ENCODE assay signal across 9 mouse cellular contexts in genomic region chr3:65658081-65658612, GRCm38 (mm10). TPM values are rescaled to one million over a fixed set of nuclear protein-coding genes. Genes with fewer than 3 reads are reported as not detected.
A peak's percentile ranks its signal among the peaks of the same experiment; 100 is the strongest.
DNase-seq lines count a peak whose midpoint lies in the region; ATAC-seq and TF ChIP-seq lines count a peak whose summit lies in the region.
"Had no signal": no experiment of that assay in that cellular context is flagged by ENCODE, and none has a peak within 500 bp of the region (broad histone marks: within the 10 kb centered on the region; RNA-seq: fewer than 3 reads in every experiment).

No protein-coding gene starts in this region.

- peak overlapping the region; percentile 88 for H3K27ac ChIP-seq in left cerebral cortex, adult 2 months
- H3K27ac ChIP-seq in forebrain, embryonic 11.5 days (ENCODE audit: low read depth, low read length) = no peak overlapping the region
- H3K27ac ChIP-seq in liver, embryonic 12.5 days = no peak overlapping the region
- 0 out of 2 replicates have a peak overlapping the region, but pooled peaks have one; percentile 92 for H3K27ac ChIP-seq in stomach, embryonic 14.5 days (ENCODE audit: low read length)

- peak; percentile 35 for ATAC-seq in forebrain, embryonic 11.5 days (replicated peaks; ENCODE audit: low FRiP score)
- no peak for ATAC-seq in liver, embryonic 12.5 days
- ATAC-seq in stomach, embryonic 14.5 days (ENCODE audit: insufficient number of reproducible peaks, insufficient read depth, low FRiP score, low read depth) = no peak

- H3K27me3 ChIP-seq in forebrain, embryonic 11.5 days (ENCODE audit: control insufficient read depth, insufficient read depth, low read length) = peaks cover 12% of the 10 kb centered on the region
- H3K27me3 ChIP-seq in liver, embryonic 12.5 days (replicated peaks) = peaks cover 51% of the 10 kb centered on the region
- no peaks in the 10 kb centered on the region for H3K27me3 ChIP-seq in stomach, embryonic 14.5 days (ENCODE audit: control insufficient read depth, insufficient read depth, low read length)

- no peaks in the 10 kb centered on the region for H3K9me3 ChIP-seq in forebrain, embryonic 11.5 days (ENCODE audit: control insufficient read depth, low read length)
- no peaks in the 10 kb centered on the region for H3K9me3 ChIP-seq in liver, embryonic 12.5 days (replicated peaks)
- H3K9me3 ChIP-seq in stomach, embryonic 14.5 days (ENCODE audit: control insufficient read depth, low read depth, low read length) = no peaks in the 10 kb centered on the region

- no peak for TF ChIP-seq CTCF in left cerebral cortex, adult 2 months (IDR thresholded peaks at IDR 0.05)

- H3K4me2 ChIP-seq in forebrain, embryonic 11.5 days (ENCODE audit: low read depth, low read length, severe bottlenecking) = peak overlapping the region; percentile 95
- H3K4me2 ChIP-seq in liver, embryonic 12.5 days = peak overlapping the region; percentile 87
- peak overlapping the region; percentile 87 for H3K4me2 ChIP-seq in stomach, embryonic 14.5 days (replicated peaks; ENCODE audit: low read depth, low read length)

- H3K36me3 ChIP-seq in forebrain, embryonic 11.5 days (ENCODE audit: control insufficient read depth, insufficient read depth, low read length) = no peaks in the 10 kb centered on the region
- no peaks in the 10 kb centered on the region for H3K36me3 ChIP-seq in liver, embryonic 12.5 days
- H3K36me3 ChIP-seq in stomach, embryonic 14.5 days (ENCODE audit: control insufficient read depth, insufficient read depth, low read length) = no peaks in the 10 kb centered on the region

- H3K4me1 ChIP-seq in forebrain, embryonic 11.5 days (replicated peaks; ENCODE audit: control insufficient read depth, insufficient read depth, low read length) = peaks cover 9% of the 10 kb centered on the region
- peaks cover 18% of the 10 kb centered on the region for H3K4me1 ChIP-seq in liver, embryonic 12.5 days
- no peaks in the 10 kb centered on the region for H3K4me1 ChIP-seq in stomach, embryonic 14.5 days (ENCODE audit: control insufficient read depth, insufficient read depth, low read length)

- WGBS in forebrain, embryonic 11.5 days = 3% methylated on average over 18 of the region's 18 CpGs
- 15% methylated on average over 18 of the region's 18 CpGs for WGBS in liver, embryonic 12.5 days (ENCODE audit: insufficient replicate concordance)
- WGBS in stomach, embryonic 14.5 days = 32% methylated on average over 18 of the region's 18 CpGs

- H3K4me3 ChIP-seq in left cerebral cortex, adult 2 months = peak overlapping the region; percentile 67
- H3K4me3 ChIP-seq in forebrain, embryonic 11.5 days (ENCODE audit: low read depth, low read length) = peak overlapping the region; percentile 52
- H3K4me3 ChIP-seq in liver, embryonic 12.5 days = peak overlapping the region; percentile 60
- peak overlapping the region; percentile 59 for H3K4me3 ChIP-seq in stomach, embryonic 14.5 days (ENCODE audit: low read depth, low read length)

- peak overlapping the region; percentile 71 for H3K9ac ChIP-seq in forebrain, embryonic 11.5 days (ENCODE audit: low read length)
- H3K9ac ChIP-seq in liver, embryonic 12.5 days = no peak overlapping the region
- 0 out of 2 replicates have a peak overlapping the region, but pooled peaks have one; percentile 65 for H3K9ac ChIP-seq in stomach, embryonic 14.5 days (replicated peaks; ENCODE audit: low read depth, low read length)

- intact Hi-C loops in left cerebral cortex, adult 2 months (cut with DNase I) = loop anchor here (2.0 to 5.0 kb wide), 3 partner anchors 53 to 266 kb away; partner anchors contain the start of gene Ssr3
- intact Hi-C loops in left cerebral cortex, postnatal 4 days (cut with DNase I) = loop anchor here (5.0 kb wide), 1 partner anchor 131 kb away; the partner anchor contains the start of gene Tiparp

- DNase-seq in left cerebral cortex, adult 2 months (ENCODE audit: extremely low spot score in 1 of 2, low spot score in 2 of 2) = no peak
- no peak for DNase-seq in left cerebral cortex, postnatal 4 days
- DNase-seq in forebrain, embryonic 11.5 days (ENCODE audit: low spot score) = no peak
- no peak for DNase-seq in frontal cortex, postnatal 10 days (ENCODE audit: low spot score in 2 of 2)
- no peak for DNase-seq in right cerebral cortex, adult 18-20 months
- DNase-seq in right cerebral cortex, adult 2 months (ENCODE audit: low spot score in 2 of 2) = no peak

RNA-seq across cellular contexts. Expression of gene Lekr1, which starts 7.9 kb away (rescaled TPM):
- total RNA-seq in left cerebral cortex, adult 2 months (2021) = 1 to 10 TPM; 6.4 to 6.5 TPM
- 1 to 10 TPM; 5.9 to 6.7 TPM for total RNA-seq in left cerebral cortex, postnatal 4 days (2021)
- 6.4 TPM in 2 replicates for polyA plus RNA-seq in forebrain, embryonic 11.5 days (2014; fragmentation: Nextera tagmentation; extraction: Ambion mirVana)
- polyA plus RNA-seq in liver, embryonic 12.5 days (2016; fragmentation: Nextera tagmentation; extraction: Ambion mirVana) = 1.7 and 1.9 TPM in 2 replicates
- polyA plus RNA-seq in stomach, embryonic 14.5 days (2014; fragmentation: Nextera tagmentation; extraction: Ambion mirVana) = 11.7 and 12.3 TPM in 2 replicates
- polyA plus RNA-seq: adrenal gland, adult 2 months had no signal

Comparison
In these comparisons a context has a peak if more than half of its experiments do, and no peak if none do; other contexts are left out.
1. H3K27ac ChIP-seq: peak in left cerebral cortex, adult 2 months (single experiment) and stomach, embryonic 14.5 days (single experiment); none in forebrain, embryonic 11.5 days (single experiment) and liver, embryonic 12.5 days (single experiment).
2. Peak in every context shown above with its lines, with median percentiles within 50 percentile points of each other: H3K4me3 ChIP-seq and H3K4me2 ChIP-seq.